Mouse (Mus musculus): ENCODE measurements around the gene Prox1. TPM values are rescaled to one million over a fixed set of nuclear protein-coding genes. Genes with fewer than 3 reads are reported as not detected.

Gene Prox1
- not detected in 2 replicates for total RNA-seq (2015)
- not detected in 2 replicates for total RNA-seq (2017)

DNA sequence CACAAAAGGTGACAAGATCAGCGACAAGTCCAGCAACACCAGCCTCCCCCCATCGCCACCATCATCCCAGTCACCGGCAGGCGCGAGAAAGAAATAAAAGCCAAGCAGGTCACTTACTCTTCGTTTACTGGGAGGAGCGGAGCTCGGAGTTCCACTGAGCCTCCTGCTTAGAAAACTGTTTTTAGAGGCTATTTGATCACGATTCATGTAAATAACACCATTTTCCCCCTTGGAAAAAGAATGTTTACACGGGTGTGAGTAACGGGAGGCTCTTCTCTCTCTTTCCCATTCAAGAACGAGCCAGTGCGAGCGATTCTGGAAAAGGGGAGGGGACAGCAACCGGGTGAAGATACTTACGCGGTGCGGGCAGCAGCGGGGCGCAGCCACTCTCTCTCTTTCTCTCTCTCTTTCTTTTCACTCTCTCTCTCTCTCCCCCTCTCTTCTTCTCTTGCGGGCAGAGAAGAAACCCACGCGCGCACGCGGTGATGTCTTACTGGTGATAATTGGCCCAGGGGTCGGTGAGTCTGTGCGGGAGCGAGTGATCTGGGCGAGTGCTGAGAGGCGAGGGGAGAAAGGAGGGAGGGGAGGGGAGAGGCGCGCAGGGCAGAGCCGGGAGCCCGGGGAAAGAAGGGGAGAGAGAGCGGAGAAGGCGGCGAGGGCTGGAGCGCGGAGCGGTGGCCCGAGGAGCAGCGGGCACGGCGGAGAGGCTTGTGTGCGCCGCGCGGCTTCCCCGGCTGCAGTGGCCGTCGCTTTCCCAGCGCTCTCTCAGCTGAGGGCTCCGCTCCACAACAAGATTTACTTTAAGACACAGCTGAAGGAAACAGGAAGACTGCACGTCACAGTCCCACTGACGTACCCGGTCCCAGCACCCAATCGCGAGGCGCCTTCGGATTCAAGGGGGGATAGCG is at the start of gene Prox1:
Gene Prox1 (minus strand): TSS at position 804 of the 908 bp plus-strand sequence.
- no peak for ATAC-seq (ENCODE audit: poor library complexity, severe bottlenecking)

DNA sequence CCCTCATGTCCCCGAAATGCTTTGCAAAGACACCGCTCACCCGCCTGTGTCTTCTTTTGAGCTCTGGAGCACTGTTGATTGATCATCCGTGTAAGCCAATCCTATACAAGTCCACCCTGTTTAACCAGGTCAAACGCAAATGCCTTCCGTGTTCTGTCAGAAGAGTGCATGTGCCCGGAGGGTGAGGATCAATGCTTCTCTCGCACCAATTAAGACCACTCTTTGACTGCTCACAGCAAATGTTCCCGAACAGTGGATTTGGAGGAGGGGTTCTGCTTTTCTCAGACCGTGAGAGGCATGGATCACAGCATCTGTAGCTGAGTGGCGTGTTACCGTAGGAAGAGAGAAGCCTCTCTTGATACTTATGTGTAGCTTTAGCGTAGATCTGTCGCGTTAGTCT is 46.1 kb upstream of the Prox1 start:
- ATAC-seq (ENCODE audit: poor library complexity, severe bottlenecking): no peak

DNA sequence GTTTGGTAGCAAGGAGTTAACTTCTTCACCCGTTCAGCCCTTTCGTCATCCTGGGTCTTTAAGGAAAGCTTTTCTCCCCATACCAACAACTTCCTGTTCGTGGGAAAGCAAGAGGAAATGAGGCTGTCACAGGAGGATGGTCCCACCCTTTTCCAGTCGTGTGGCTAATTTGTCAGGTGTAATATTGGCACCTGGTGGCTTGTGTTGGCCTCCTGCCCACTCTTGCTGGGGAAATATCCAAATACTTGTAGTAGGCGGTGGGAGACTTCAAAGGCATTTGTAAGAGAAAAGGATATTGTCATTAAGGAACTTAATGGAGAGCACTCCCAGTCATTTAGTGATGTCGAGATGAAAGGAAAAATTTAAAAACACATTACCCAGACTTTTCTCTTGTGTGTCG is 44.1 kb upstream of the Prox1 start:
- no peak for ATAC-seq (ENCODE audit: poor library complexity, severe bottlenecking)

DNA sequence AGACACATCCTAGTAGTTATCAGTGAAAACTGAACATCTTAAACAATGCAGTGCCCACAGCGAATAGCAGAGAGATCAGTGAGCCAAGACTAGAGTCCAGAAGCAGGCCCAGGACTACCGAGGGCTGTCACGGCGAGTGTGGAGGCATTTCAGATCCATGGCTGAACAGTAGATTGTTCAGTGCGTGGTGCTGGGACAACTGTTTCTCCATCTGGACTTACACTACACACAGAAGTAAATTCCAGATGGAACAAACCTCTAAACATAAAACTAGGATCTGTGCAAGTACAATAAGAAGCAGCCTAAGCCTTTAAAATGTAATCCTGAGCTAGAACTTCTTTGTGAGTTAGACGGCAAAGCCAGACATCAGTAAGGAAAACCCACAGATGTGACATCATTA is 42.7 kb upstream of the Prox1 start:
- ATAC-seq (ENCODE audit: poor library complexity, severe bottlenecking): no peak

DNA sequence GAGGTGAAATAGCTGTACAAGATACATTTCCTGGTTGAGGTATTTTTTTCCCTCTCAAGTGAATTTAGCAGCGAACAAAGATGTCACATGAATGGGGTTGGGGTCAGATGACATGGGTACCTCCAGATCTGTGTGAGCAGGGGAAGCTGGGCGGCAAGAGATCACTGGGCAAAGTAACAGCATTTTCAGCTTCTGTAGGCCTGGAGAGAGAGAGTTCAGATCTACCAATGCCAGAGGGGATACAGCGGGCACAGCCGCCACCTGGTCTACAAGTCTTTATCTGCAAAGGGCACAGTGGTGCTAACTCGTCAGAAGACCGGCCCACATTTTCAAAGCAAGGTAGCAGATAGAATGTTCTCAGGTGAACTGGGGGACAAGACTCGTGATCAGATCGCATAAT is 36.7 kb upstream of the Prox1 start:
- ATAC-seq (ENCODE audit: poor library complexity, severe bottlenecking): no peak

DNA sequence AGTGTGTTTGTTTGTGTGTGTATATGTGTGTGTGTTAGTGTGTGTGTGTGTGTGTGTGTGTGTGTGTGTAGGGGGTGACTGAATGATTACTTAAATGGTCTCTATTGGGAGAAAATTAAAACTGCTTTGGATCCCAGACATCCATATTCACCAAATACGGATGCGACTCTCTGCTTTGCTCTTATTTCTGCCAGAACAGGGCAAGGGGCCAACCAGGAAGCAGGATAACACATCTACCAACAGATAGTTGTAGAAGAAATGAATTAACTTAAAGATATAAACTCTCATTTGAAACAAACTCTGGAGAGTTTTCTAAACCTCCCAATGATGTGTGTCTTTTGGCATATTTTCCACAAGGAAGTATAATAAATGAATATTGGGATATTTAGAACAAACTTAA is 35.2 kb upstream of the Prox1 start:
- no peak for ATAC-seq (ENCODE audit: poor library complexity, severe bottlenecking)

DNA sequence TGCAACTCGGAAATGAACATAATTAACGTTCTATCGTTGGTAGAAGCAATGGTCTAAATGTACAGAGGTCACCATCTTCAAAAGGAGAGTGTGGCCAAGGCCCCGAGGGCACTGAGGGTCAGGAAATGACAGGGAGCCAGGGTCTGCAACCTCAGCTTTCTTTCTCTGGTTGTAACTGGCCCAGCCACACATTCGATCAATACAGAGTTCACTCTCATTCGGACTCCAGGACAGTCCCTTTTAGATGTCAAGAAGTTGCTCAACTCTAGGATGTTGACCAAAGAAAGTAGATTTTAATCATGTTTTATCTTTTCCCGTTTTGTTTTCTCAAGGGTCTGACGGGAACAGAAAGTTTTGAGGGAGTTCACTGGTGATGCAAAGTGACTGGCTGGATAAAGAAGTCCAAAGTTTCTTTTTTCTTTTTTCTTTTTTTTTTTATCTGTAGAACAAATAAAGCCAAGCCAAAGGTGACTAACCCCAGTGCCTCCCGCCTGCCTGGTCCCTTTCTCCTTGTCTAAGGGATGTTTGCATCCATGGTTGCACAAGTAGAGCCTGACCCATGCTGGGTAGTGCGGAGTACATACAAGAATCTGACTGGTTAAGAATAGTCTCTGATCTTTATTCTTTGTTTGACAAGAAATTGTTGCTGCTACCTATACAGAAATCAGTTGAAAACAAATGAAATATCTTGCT is 34.0 kb upstream of the Prox1 start:
- no peak for ATAC-seq (ENCODE audit: poor library complexity, severe bottlenecking)

DNA sequence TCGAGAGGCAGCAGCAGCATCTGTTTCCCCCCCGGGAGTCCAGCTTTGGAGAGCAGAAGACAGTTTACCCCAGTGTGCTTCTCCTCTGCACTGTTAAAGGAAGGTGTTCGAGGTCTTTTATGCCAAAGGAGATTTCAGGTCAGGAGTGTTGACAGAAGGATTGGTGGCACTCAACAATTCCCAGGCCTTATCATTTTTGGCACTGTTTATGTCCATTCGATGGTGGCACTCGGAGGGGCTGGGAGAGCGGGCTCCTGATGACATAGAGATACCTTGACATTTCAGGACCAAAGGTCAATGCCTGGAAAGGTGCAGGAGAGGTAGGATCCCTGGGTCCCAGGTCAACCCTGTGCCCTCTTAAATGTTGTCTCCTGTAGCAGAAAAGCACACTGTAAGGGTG is 31.2 kb upstream of the Prox1 start:
- no peak for ATAC-seq (ENCODE audit: poor library complexity, severe bottlenecking)

DNA sequence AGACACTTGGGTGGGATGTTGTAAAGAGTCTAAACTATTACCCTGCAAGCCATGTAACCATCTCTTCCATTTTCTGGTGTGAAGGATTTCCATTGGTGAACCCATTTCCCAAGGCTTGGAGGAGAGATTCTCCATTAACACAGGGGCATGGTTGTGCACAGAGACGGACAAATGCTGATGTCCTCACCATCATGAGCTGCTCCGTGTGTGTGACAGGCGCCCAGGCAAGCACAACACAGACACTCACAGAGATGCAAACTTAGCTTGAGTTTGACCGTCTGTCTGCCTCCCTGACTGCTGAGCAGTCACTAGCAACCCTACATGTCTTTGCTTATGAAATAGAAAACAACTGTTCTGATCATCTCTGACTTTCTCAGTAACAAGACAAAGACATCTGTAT is 30.5 kb upstream of the Prox1 start:
- ATAC-seq (ENCODE audit: poor library complexity, severe bottlenecking): no peak

DNA sequence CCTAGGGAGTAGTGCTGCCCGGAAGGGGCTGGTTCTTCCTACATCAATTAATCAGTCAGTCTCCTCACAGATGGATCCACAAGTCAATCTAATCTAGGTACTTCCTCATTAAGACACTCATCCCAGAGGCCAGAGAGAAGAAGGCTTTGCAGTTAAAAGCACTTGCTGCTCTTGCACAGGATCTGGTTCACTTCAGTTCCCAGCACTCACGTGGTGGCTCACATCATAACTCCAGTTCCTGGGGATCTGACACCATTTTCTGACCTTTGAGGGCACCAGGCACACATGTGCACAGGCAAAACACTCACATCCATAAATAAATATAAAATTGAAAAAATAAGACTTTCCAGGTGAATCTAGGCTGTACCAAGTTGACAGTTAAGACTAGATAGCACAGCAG is 27.7 kb upstream of the Prox1 start:
- ATAC-seq (ENCODE audit: poor library complexity, severe bottlenecking): no peak

DNA sequence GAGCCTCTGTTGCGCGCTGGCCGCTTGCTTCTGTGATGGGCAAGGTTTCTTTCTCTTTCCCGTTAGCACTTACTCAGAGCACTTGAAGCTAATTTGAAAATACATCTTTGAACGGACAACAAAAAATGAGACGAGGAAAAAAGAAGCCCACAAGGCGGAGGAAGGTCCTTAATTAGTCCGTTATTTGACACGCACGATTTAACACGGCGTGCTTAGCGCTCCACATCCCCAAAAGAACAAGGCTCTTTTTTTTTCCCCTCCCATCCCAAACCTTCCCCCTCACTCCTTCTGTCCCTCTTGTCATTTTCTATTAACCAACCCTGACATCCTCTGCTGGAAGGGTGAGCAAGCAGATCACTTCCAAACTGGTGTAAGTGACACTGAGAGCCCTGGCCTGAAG is 21.5 kb upstream of the Prox1 start:
- no peak for ATAC-seq (ENCODE audit: poor library complexity, severe bottlenecking)

DNA sequence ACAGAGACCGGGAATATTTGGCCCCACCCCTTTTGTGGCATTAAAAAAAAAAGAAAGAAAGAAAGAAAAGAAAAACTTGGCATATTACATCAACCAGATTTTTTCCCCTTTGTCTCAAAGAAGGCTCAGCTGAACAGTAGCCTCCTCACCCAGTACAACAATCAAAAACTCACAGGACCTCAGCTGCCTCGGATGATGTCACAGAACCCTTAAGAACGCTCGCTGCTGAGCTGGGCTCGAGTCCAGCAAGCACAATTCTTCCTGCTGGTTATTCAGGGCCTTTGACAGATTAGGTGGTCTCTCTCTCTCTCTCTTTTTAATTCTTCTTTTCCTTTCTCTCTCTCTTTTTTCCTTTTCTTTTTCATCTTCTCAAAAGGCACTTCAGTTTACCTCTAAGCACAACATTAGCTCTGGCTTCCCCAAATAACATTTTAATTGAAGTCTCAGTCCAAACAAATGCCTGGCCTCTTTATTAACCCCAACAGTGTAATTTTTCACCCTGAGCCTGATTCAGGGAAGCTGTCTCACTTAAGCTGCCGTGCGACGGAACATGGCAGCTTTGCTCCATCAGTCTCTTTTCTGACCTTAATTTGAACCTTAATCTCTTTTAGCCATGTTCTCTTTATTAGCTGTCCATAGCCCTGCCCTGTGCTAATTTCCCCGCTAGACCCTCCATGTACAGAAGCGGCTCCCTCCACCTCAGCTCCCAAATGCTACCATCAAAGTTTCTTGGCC is 19.9 kb upstream of the Prox1 start:
- no peak for ATAC-seq (ENCODE audit: poor library complexity, severe bottlenecking)

DNA sequence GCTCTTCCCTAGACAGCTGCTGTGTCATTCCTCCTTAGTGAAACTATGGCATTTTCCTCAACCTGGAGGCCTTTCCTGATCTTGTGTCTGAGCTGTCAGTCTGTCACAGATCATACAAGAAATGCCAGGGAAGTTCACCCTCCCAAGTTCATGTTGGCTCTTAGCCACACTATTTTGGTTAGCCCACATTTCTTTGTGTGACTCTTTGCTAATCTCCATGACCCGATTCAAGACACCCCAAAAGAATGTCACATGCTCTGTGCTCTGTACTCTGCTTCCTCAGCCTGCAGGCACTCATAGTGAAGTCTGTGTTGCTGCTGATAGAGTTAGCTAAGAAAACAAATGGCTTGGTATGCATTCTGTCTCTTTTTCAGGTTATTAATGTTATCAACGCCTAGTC is 18.6 kb upstream of the Prox1 start:
- no peak for ATAC-seq (ENCODE audit: poor library complexity, severe bottlenecking)

DNA sequence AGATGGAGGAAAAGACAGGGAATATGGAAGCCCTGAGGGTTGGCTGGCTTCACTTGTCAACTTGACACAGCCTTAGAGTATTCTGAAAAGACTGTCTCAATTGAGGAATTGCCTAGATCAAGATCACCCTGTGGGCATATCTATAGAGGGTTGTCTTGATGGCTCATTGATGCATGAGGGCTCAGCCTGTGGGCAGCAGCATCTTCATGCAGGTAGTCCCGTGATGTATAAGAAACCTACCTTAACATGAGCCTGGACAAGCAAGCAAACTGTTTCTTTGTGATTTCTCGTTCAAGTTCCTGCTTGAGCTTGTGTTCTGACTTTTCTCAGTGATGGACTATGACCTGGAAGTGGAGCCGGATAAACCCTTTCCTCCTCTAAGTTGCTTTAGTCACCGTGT is 15.8 kb upstream of the Prox1 start:
- ATAC-seq (ENCODE audit: poor library complexity, severe bottlenecking): no peak

DNA sequence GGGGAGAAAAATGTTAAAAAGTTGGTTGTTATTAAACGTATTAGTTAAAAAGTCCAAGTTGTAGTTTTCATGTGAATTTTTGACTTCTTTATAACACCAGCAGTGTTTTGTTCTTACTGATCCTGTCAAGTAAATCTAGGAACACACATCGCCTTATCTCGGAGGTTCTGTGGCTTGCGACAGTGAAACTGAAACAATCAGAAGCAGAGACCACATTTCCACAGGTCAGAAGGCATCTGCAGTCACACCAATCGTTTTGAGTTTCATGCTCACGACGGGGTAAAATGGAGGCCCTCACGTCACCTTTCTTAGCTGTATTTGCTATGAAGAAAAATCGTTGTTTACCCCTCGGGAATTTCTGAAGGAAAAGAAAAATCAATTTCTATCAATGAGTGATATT is 14.8 kb upstream of the Prox1 start:
- no peak for ATAC-seq (ENCODE audit: poor library complexity, severe bottlenecking)

DNA sequence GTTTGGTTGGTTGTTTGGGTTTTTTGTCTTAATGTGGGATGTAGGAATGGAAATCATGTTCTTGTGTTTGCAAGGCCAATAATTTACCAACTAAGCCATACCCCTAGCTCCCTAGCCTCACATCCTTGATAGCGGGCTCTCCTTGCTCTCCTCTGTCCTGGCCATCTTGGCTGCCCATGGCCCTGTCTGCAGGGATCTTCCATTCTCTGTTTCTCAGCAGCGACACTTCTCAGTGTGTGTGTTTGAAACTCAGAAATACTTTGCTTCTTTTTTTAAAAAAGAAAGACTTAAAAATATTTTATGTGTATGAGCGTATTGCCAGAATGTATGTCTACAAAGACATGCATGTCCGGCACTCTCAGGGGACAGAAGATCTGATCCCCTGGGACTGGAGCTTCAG is 13.1 kb upstream of the Prox1 start:
- no peak for ATAC-seq (ENCODE audit: poor library complexity, severe bottlenecking)

DNA sequence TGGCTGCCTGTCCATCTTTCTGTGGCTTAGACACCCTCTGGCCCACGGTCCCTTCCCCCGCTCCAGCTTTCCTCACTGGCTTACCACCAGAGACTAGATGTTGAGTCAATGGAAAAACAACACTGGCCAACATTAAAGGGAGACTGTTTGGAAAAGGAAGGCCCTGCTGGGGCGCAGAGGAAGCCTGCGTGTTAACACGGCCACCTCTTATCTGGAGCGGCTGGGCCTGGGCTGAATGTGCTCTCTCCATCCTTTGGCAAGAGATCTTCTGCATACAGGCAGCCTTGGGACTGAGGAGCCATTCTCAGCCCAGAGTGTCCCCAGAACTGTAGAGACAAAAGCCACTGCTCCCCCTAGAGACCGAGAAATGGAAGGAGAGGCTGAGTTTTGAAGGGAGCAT is 11.3 kb upstream of the Prox1 start:
- ATAC-seq (ENCODE audit: poor library complexity, severe bottlenecking): no peak

DNA sequence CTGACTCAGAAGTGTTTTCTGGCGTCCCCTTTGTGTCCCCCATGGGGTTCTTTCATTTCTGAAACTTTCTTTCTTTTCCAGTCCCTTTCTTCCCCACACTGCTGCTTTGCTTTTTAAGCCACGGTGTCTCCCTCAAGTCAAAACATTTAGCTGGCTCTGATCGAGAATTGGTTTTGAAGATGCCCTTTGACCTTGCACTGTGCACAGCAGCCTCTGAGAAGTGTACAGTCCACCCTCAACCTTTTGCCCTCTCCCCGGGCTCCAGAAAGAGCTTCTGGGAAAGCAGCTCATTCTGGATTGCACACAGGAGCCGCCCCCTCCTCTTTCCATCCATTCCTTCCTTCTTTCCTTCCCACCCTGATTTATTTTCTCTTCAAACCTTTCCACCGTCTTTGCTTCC is 10.3 kb upstream of the Prox1 start:
- ATAC-seq (ENCODE audit: poor library complexity, severe bottlenecking): no peak

DNA sequence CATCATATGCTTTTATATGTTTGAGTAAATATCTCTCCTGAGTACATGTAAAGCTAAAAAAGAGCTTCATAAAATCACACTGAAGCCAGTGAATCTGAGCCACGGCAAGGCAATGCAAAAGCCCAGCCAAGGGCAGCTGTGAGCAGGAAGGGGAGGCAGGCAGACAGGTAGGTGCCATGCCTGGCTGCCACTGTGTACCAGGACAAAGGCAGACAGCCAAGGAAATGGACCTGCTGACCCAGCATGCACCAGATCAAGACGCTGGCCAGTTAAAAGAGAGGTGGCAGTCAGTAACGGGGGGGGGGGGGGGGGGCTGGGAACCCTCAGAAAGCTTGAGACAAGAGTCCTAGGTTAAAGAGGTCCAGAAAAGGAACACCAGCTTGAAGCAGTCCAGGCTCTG is 6.4 kb upstream of the Prox1 start:
- ATAC-seq (ENCODE audit: poor library complexity, severe bottlenecking): no peak

DNA sequence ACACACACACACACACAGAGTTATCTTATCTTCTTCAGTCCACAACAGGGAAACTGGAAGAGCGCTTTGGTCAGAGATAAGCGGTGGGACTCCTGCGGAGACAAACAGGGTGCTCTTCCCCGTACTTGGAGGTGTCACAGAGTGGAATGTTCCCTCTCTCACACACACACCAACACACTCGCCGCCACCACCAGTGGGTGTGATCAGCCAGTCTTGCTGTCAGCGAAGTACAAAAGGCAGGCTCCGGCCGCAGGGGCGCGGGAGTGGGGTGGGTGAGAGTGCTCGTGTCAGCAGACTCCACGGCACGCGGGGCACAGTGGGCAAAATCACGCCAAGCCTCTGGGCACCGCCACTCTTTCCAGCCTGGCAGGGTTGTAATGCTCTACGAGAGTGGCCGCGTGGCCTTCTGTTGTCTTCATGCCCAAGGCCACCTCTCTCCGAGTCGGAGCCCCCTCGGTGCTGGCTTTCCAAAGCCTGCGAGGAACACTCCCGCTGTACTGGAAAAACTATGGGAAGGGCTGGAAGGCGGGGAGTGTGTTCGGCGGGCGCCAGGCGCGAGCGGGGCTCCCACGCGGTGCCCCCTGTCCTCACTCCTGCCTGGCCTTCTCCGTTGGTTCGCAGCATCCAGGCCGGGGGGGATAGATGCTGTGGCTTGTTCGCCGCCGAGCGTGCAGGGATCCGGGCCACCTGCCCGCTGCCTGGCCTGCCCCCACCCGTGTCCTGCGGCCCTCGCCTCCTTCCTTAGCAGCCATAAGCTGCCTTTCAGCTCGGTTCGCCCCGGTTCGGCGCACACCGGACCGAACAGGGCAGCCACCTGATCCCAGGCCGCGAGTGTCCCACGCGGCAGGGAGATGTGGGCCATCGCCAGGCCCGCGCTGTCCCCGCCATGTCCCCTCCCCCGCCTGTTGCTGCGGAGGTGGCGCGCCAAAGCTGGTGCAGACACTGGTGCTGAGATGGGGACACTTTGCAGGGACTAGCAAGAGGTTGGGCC is 4.5 kb upstream of the Prox1 start:
- no peak for ATAC-seq (ENCODE audit: poor library complexity, severe bottlenecking)
